Mouse (Mus musculus) liver, embryonic 11.5 days (tissue): Measurements from ENCODE around the gene Acadvl. TPM values are rescaled to one million over a fixed set of nuclear protein-coding genes. Genes with fewer than 3 reads are reported as not detected.
"Not testable (repeated sequence)": the region's sequence is repeated elsewhere in the genome, so short reads cannot be mapped to it uniquely, and the experiment has no call there.

Experiments
- ATAC-seq: fragments of 200-750 bp; cut with Nextera tagmentation; replicated peaks from 2 replicates; pipeline ENCODE4 v1.8.0; 2017; ENCODE audit warnings: moderate number of reproducible peaks, mild to moderate bottlenecking, moderate TSS enrichment, moderate library complexity; ENCODE audit not compliant: low FRiP score
- DNase-seq: peaks from one replicate; pipeline ENCODE4 v3.0.0-alpha.2; 2017; ENCODE audit warnings: low spot score
- H3K27ac ChIP-seq: fragments of 300-500 bp; sonication (generic); 2 replicates; pipeline ENCODE4 v1.5.1; 2014; ENCODE audit warnings: mild to moderate bottlenecking, low read depth, low read length, control low read depth
- H3K27me3 ChIP-seq: fragments of 300-500 bp; sonication (generic); replicated peaks from 2 replicates; pipeline ENCODE4 v1.6.1; 2014; ENCODE audit warnings: low read length, mixed read lengths; ENCODE audit not compliant: control insufficient read depth, insufficient read depth
- H3K36me3 ChIP-seq: fragments of 300-500 bp; sonication (generic); 2 replicates; pipeline ENCODE4 v1.6.1; 2014; ENCODE audit warnings: mild to moderate bottlenecking, low read length, moderate library complexity, mixed read lengths; ENCODE audit not compliant: control insufficient read depth, insufficient read depth
- H3K4me1 ChIP-seq: fragments of 300-500 bp; sonication (generic); replicated peaks from 2 replicates; pipeline ENCODE4 v1.6.1; 2014; ENCODE audit warnings: low read length, mixed read lengths; ENCODE audit not compliant: control insufficient read depth, insufficient read depth
- H3K4me2 ChIP-seq: fragments of 300-500 bp; sonication (generic); 2 replicates; pipeline ENCODE4 v1.6.1; 2014; ENCODE audit warnings: mild to moderate bottlenecking, control low read depth, moderate library complexity
- H3K4me3 ChIP-seq: fragments of 300-500 bp; sonication (generic); 2 replicates; pipeline ENCODE4 v1.5.1; 2014; ENCODE audit warnings: low read depth, low read length, control low read depth
- H3K9ac ChIP-seq: fragments of 300-500 bp; sonication (generic); 2 replicates; pipeline ENCODE4 v1.6.1; 2014; ENCODE audit warnings: low read depth, low read length, control low read depth
- H3K9me3 ChIP-seq: fragments of 300-500 bp; sonication (generic); 2 replicates; pipeline ENCODE4 v1.6.1; 2016; ENCODE audit warnings: low read length, inconsistent platforms, mixed read lengths; ENCODE audit not compliant: control insufficient read depth
- WGBS: fragments of 180-500 bp; shearing (Covaris S2); extraction: QIAGEN DNeasy Blood & Tissue Kit; methylation state at CpG from one replicate; pipeline ENCODE4 v1.1.7; 2014; 5-methylcytosine and 5-hydroxymethylcytosine counted together
- polyA plus RNA-seq: library from polyadenylated mRNA; unstranded; fragments of >200 nt; fragmentation: Nextera tagmentation; extraction: Ambion mirVana; gene quantifications from 2 replicates; pipeline ENCODE4 v1.2.1, GENCODE M21; 2014

The Acadvl gene
- polyA plus RNA-seq, 1 experiment from 2014 or later, result 85.7 TPM

- Histone ChIP-seq H3K4me1 (peaks cover 42% of the 10 kb centered on the region), H3K36me3 (peaks cover 17% of the 10 kb centered on the region), H3K9ac (peak within 1 kb of the TSS; percentile 71; the same call in 1 of the 2 replicates), H3K4me3 (peak within 1 kb of the TSS; percentile 67), H3K9me3 (no peaks in the 10 kb centered on the region), H3K4me2 (peak within 1 kb of the TSS; percentile 85), H3K27me3 (no peaks in the 10 kb centered on the region), H3K27ac (peak within 1 kb of the TSS; percentile 19; the same call in 1 of the 2 replicates)
- ATAC-seq (no peak), DNase-seq (no peak)
- WGBS, result 63% methylated on average over 3 of the region's 3 CpGs
Measured at GRCm38 (mm10) chr11:70016669-70017068, 1.5 kb upstream of the Acadvl start, which contains the start of gene Dlg4. Dlg4 (plus strand) TSS chr11:70016942.

GRCm38 (mm10) chr11:70016177-70016576 is 966 bp upstream of the Acadvl start:
- Histone ChIP-seq H3K4me1 (peaks cover 42% of the 10 kb centered on the region), H3K36me3 (peaks cover 21% of the 10 kb centered on the region)
- DNase-seq, H3K9me3 ChIP-seq, H3K9ac ChIP-seq, H3K27ac ChIP-seq, H3K4me2 ChIP-seq, H3K27me3 ChIP-seq, ATAC-seq, H3K4me3 ChIP-seq: not testable (repeated sequence)
- 76% methylated on average over 2 of the region's 2 CpGs for WGBS

GRCm38 (mm10) chr11:70015677-70016076 is 466 bp upstream of the Acadvl start:
- no peak for DNase-seq
- Histone ChIP-seq H3K4me3 (peak overlapping the region; percentile 62), H3K9me3 (no peaks in the 10 kb centered on the region), H3K9ac (no peak overlapping the region), H3K27me3 (no peaks in the 10 kb centered on the region), H3K4me2 (peak overlapping the region; percentile 85), H3K27ac (no peak overlapping the region), H3K4me1 (peaks cover 42% of the 10 kb centered on the region), H3K36me3 (peaks cover 26% of the 10 kb centered on the region)
- no peak for ATAC-seq
- WGBS, result 65% methylated on average over 6 of the region's 6 CpGs

GRCm38 (mm10) chr11:70014051-70014450 is 1.2 kb downstream of the Acadvl start:
- H3K9me3 ChIP-seq, result no peaks in the 10 kb centered on the region
- ATAC-seq (no peak), DNase-seq (no peak)
- H3K27ac ChIP-seq, result no peak overlapping the region
- H3K27me3 ChIP-seq, result no peaks in the 10 kb centered on the region
- peak overlapping the region; percentile 62; the same call in 1 of the 2 replicates for H3K4me3 ChIP-seq
- H3K4me1 ChIP-seq, result peaks cover 26% of the 10 kb centered on the region
- 60% methylated on average over 5 of the region's 5 CpGs for WGBS
- peaks cover 37% of the 10 kb centered on the region for H3K36me3 ChIP-seq
- H3K9ac ChIP-seq, result peak overlapping the region; percentile 75
- peak overlapping the region; percentile 85 for H3K4me2 ChIP-seq

GRCm38 (mm10) chr11:70013408-70013807 is 1.8 kb downstream of the Acadvl start:
- no peak overlapping the region for H3K4me3 ChIP-seq
- H3K27ac ChIP-seq, result no peak overlapping the region
- ATAC-seq (no peak), DNase-seq (no peak)
- WGBS, result 88% methylated on average over 3 of the region's 3 CpGs
- H3K9ac ChIP-seq, result no peak overlapping the region
- H3K9me3 ChIP-seq, result no peaks in the 10 kb centered on the region
- H3K4me1 ChIP-seq, result peaks cover 19% of the 10 kb centered on the region
- H3K27me3 ChIP-seq, result no peaks in the 10 kb centered on the region
- H3K4me2 ChIP-seq, result no peak overlapping the region
- H3K36me3 ChIP-seq, result peaks cover 39% of the 10 kb centered on the region

GRCm38 (mm10) chr11:70012931-70013330 is 2.3 kb downstream of the Acadvl start:
- Histone ChIP-seq H3K9ac (no peak overlapping the region), H3K4me3 (no peak overlapping the region), H3K27ac (no peak overlapping the region), H3K4me2 (no peak overlapping the region), H3K27me3 (no peaks in the 10 kb centered on the region), H3K9me3 (no peaks in the 10 kb centered on the region), H3K4me1 (peaks cover 17% of the 10 kb centered on the region), H3K36me3 (peaks cover 39% of the 10 kb centered on the region)
- DNase-seq (no peak), ATAC-seq (no peak)
- 90% methylated on average over 9 of the region's 9 CpGs for WGBS

GRCm38 (mm10) chr11:70010961-70011360 is 4.2 kb downstream of the Acadvl start:
- H3K9ac ChIP-seq, result no peak overlapping the region
- DNase-seq (no peak), ATAC-seq (no peak)
- peaks cover 8% of the 10 kb centered on the region for H3K4me1 ChIP-seq
- no peaks in the 10 kb centered on the region for H3K9me3 ChIP-seq
- peaks cover 52% of the 10 kb centered on the region for H3K36me3 ChIP-seq
- H3K27me3 ChIP-seq, result no peaks in the 10 kb centered on the region
- WGBS, result 85% methylated on average over 10 of the region's 10 CpGs
- H3K4me2 ChIP-seq, result no peak overlapping the region
- no peak overlapping the region for H3K27ac ChIP-seq
- H3K4me3 ChIP-seq, result no peak overlapping the region

GRCm38 (mm10) chr11:70010548-70010947 is 4.7 kb downstream of the Acadvl start:
- no peak for DNase-seq
- Histone ChIP-seq H3K4me1 (peaks cover 8% of the 10 kb centered on the region), H3K9ac (no peak overlapping the region), H3K27me3 (no peaks in the 10 kb centered on the region), H3K36me3 (peaks cover 55% of the 10 kb centered on the region), H3K4me3 (no peak overlapping the region), H3K9me3 (no peaks in the 10 kb centered on the region), H3K27ac (no peak overlapping the region), H3K4me2 (no peak overlapping the region)
- 85% methylated on average over 12 of the region's 12 CpGs for WGBS
- ATAC-seq, result no peak

GRCm38 (mm10) chr11:70010033-70010432 is 5.2 kb downstream of the Acadvl start:
- Histone ChIP-seq H3K4me3 (no peak overlapping the region), H3K27me3 (no peaks in the 10 kb centered on the region), H3K27ac (no peak overlapping the region), H3K4me1 (peaks cover 8% of the 10 kb centered on the region), H3K9ac (no peak overlapping the region), H3K9me3 (no peaks in the 10 kb centered on the region), H3K36me3 (peaks cover 55% of the 10 kb centered on the region), H3K4me2 (no peak overlapping the region)
- ATAC-seq, result no peak
- WGBS, result 91% methylated on average over 6 of the region's 6 CpGs
- DNase-seq, result no peak
